Mouse (Mus musculus) heart, adult 18-20 months (tissue): ENCODE measurements around the gene Abcd1. TPM values are rescaled to one million over a fixed set of nuclear protein-coding genes. Genes with fewer than 3 reads are reported as not detected.
"Not testable (repeated sequence)": the region's sequence is repeated elsewhere in the genome, so short reads cannot be mapped to it uniquely, and the experiment has no call there.

ENCODE experiments used
- DNase-seq, 2 experiments: peaks; one replicate each; pipeline ENCODE4 v3.0.0; 2021 to 2022; ENCODE audit warnings: mixed read lengths in 1 of 2
- total RNA-seq, 2 experiments: library from RNA; stranded (reverse); gene quantifications; 2 replicates each; pipeline ENCODE4 v1.2.3; 2021

Abcd1 gene
- total RNA-seq, 2 experiments from 2014 or later: 29.2 to 29.6 TPM

DNA sequence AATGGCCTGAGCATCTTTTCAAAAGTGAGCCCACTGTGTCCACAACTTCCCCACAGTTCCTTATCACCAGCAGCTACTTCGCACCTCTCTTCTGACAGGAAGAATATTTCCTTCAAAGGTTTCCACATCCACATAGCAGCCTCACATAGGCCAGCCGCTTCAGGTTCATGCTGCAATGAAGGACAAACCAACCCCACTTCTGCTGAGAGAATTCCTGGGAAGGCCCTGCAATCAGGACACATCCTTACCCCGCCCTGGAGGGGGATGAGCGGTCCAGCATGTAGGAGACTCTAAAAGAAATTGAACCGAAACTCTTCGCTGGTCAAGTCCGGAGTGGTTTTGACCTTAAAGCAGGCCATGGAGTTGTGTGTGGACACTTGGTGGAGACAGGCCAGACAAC lies 23.4 kb downstream of the Abcd1 start:
- DNase-seq: not testable (repeated sequence)

DNA sequence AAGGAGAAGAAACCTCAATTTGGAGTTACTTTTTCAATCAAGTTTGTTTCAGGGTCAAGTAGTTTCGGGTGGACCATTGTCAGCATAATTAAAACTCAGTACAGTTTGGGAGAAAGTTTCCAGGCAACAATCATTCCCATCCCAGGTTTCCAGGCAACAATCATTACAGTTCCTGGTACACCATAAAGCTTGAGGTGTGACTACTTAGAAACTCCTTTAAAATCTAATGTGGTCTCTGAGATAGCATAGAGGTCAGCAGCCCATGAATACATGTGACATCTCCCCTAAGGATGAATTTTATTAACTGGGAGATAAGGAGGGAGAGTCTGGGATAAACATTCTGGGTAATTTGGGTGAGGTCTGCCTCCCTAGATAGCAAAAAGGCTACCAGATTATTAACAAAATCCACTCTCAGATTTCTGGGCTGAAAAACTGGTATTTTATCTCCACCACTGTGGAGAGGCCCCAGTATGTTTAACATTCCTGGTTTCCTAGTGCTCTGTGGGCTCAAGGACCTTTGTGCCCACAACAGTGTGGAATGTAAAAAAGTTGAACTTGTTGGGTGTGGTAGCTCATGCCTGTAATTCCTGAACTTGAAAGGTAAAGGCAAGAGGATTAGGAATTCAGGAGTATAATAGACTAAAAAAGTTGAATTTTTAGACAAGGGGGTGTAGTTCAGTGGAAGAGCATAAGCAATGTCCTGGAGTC lies 28.5 kb downstream of the Abcd1 start:
- no peak for DNase-seq

DNA sequence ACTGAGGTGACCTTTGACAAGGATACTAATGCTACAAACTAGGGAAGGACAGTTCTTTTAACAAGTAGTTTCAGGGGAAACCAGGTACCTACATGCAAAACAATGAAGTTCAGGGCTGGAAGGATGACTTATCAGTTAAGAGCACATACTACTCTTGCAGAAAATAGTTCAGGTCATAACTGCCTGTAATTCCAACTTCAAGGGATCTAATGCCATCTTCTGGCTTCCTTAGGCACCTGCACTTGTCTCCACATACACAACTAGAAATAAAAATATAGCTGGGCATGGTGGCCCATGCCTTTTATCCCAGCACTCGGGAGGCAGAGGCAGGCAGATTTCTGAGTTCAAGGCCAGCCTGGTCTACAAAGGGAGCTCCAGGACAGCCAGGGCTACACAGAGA lies 32.6 kb downstream of the Abcd1 start:
- DNase-seq: no peak

DNA sequence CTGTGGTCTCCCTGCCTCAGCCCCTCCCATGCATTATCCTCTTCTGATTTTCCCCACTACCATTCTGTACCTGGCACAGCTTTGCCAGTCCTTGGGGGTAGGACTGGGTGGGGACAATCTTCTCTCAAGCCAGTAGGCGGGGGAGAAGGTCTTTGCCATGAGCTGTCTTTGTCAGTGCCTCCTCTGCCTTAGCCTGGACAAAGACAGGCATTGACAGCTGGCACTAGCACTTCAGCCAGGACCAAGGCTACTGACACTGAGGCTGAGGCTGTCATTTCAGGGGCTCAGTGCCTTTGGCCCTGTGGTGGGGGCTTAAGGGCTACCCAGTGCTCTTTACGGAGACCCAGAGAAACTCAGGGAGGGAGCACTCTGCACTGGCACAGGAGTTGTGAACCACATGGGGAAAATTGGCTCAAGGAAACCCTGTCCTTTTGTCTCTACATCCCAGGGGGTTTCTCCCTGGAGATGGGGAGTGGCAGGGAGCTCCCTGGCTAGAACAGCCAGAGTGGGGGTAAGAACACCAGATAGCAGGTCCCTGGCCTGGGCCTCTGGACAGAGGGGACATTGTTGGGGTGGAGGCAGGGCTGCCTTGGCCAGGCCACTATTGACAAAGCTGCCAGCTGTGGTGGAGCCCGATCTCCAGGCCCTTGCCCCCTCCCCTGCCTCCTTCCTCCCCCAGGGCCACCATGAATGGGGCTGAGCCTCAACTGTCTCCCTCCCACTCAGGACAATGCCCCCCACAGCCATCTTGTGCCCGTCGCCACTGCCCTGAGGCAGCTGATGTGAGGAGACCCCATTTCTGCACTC lies 40.1 kb downstream of the Abcd1 start, which contains the start of gene Plxnb3:
Plxnb3 (plus strand) TSS at position 757 of the 807 bp plus-strand sequence.
- DNase-seq: no peak

DNA sequence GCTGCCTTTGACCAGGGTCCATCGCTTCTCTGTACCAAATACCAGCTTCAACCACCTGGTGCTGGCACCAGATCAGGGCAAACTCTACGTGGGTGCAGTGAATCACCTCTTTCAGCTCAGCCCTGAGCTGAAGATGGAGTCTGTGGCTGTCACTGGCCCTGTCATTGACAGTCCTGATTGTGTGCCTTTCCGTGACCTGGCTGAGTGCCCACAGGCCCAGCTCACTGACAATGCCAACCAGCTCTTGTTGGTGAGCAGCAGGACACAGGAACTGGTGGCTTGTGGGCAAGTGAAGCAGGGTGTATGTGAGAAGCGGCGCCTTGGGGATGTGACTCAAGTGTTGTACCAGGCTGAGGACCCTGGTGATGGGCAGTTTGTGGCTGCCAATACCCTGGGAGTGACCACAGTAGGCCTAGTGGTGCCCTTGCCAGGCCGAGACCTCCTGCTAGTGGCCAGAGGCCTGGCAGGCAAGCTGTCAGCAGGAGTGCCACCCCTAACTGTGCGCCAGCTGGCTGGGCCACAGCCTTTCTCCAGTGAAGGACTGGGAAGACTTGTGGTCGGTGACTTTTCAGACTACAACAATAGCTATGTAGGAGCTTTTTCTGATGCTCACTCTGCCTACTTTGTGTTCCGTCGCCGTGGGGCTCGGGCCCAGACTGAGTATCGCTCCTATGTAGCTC lies 42.4 kb downstream of the Abcd1 start:
- DNase-seq: no peak

DNA sequence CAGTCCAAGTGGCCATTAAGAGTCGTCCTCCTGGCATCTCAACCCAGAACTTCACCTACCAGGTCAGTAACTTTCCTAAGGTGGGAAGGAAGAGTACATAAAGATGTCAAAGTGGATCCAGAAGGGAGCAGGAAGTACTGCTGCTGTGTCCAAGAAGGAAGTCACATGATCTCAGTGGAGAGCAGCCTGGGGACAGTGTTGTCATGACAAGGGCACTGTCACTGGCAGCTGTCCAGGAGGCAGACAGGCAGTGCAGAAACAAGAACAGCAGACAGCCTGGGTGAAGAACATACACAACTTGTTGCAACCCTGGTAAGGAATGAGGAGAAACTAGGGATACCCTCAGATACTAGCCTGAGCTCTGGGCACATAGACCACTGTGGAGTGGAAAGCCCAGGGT lies 48.9 kb downstream of the Abcd1 start:
- DNase-seq: peak; percentile 72 to 81

DNA sequence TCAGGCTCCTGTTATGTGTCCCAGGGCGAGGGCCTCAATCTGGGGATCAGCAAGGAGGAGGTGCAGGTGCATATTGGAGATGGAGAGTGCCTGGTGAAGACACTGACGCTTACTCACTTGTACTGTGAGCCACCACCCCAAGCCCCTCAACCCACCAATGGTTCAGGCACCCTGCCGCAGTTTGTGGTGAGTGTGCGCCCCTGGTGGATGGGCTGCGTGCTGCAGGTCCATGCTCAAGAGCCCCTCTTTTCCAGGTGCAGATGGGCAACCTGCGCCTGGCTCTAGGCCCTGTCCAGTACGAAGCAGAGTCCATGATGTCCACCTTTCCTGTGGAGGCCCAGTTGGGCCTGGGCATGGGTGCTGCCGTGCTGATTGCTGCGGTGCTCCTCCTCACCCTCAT lies 50.9 kb downstream of the Abcd1 start:
- no peak for DNase-seq

DNA sequence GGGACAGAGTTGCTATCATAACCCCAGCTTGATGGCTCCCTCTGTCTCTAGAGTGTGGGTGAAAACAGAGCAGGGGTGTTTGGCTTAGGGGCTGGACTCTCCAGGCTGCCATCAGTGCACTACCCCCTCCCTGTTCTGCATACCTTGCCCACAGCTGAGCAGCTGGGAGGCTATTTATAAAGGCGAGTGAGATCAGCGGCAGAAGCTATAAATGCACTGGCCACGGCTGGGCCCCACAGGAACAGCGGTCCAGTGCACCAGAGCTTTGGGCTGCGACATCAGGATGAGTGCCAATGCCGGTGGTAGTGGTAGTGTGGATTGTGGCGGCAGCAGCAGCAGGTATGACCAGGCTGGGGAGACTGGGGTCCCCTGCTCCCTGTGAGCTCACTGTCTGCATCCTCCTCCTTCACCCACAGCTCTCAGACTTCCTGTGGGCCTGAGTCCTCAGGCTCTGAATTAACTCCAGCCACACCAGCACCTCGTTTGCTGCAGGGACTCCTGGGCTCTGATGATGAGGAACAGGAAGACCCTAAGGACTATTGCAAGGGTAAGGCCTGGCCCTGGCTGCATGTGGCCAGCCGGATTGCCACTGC lies 57.9 kb downstream of the Abcd1 start, which contains the start of gene Srpk3:
Srpk3 (plus strand) TSS at position 238 of the 593 bp plus-strand sequence.
- DNase-seq: peak; percentile 47 to 56

DNA sequence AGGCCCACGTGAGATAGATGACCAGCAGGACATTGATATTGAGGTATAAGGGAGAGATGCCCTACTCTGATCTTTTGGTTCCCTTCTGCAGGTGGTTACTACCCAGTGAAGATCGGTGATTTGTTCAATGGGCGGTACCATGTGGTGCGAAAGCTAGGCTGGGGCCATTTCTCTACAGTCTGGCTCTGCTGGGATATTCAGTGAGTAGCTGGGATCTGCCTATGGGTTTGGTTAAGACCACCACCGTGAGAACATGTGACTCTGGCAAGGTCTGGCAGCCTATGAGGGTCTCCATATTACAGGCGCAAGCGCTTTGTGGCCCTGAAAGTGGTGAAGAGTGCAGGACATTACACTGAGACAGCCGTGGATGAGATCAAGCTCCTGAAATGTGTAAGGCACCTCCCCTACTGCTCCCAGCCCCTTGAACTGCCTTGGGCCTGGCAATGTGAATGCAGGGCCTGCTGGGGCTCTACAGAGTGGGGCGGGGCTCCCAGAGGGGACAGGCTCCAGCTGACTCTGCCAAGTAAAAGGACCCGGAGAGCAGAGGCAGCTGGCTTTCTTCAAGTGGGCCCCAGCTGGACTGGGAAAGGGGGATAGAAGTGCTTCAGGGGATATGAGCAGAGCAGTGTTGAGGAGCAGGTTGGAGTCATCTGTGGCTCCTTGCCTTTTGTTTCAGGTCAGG lies 58.5 kb downstream of the Abcd1 start:
- peak; percentile 38 to 39 for DNase-seq

DNA sequence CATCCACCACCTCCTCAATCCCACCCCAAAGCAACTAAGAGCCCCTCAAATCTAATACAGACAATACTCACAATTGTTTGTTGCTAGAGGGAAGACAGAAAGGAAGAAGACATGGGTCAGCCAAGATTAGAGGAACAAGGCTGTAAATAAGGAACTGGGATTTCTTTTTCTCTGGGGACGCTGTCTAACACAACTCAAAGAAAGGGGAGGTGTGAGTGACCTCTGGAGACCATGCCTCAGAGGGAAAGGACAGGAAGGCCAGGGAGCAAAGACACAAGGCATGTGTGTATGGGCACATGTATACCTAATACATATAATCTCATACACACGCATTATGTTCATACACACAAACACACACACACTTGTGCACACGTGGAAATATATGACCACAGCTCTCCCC lies 65.8 kb downstream of the Abcd1 start:
- no peak for DNase-seq

DNA sequence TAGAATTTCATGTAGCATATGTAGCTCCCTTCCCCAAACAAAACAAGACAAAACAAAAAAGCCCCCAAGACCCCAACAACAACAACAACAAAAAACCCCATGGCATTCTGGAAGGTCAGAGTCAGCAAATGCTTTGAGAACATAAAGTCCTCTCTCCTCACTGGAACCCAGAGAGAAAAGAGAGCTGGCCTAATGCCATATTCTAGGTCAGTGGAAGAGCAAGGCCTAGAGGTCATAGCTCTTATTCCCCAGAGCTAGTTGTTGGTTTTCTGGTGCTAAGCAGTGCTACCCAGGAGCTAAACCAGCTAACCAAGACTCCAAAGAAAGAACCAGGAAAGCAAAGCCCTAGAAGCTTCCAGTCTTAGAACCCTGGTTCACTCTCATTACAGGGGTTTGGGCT lies 69.3 kb downstream of the Abcd1 start:
- peak in 1 of 2 experiments; percentile 35 for DNase-seq

DNA sequence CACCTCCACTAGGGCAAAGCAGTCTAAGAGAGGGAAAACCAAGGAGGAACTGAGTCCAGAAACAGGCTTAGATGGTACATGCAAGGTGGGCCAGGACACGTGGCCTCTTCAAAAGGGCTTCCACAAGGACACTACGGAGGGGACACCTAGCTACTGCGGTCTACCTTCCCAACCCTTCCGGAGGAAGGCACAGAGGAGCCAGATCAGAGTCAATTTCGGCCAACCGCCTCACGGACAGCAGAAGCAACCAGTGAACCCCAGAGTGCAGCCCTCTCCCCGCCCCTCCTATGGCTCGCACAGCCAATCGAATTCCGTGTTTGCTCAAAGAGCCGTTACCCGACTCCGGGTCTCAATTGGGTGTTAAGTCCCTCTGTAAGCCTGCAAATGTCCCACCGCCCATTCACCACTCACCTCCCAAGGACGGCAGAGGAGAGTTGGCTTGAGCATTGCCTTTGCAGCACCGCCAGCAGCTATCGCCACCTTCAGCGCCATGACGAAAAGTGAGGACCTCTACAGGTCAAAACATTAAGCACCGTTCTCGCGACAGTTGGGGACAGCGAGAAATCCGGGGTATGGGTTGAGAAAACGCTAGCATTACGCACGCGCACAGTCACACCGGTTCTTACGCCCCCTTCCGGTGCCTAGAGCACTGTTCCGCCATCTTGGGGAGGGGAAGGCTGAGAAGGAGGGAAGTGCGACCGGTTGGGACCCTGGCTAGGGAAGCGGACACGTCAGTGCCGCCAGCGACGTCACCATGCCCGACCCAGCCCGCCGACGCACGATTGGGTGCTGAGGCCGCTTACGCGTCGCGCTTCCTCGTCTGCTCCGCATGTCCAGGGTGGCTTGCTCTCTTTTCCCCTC lies 70.2 kb downstream of the Abcd1 start, which contains the start of the genes Idh3g and Ssr4:
Idh3g (minus strand) TSS at position 534 of the 861 bp plus-strand sequence.
Ssr4 (plus strand) TSS at position 665 of the 861 bp plus-strand sequence.
- peak; percentile 96 to 97 for DNase-seq

DNA sequence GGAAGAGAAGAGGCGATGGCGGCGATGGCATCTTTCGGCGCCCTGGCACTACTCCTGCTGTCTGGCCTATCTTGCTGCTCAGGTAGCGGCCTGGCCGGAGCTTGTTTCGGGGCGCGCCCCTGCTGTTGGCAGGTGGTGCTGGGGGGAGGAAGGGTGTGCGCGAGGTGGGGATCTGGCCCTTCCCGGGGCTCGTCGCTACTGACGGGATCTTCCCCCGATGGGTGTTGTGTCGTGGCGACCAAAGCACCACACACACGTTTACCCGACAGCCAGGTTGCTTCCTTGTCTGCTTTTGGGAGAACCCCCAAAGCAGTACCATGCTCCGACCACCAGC lies 70.8 kb downstream of the Abcd1 start:
- DNase-seq: no peak

Other genes with a start within 250 kb of the Abcd1 start
- 100 to 1,000 TPM; 174 to 186 TPM for gene Bgn, start 233.0 kb upstream of the Abcd1 start, total RNA-seq
- under 1 TPM; 0.17 to 0.28 TPM for gene Atp2b3, start 213.5 kb upstream of the Abcd1 start, total RNA-seq
- not detected for gene Dusp9, start 77.2 kb upstream of the Abcd1 start, total RNA-seq
- 10 to 100 TPM in 1 of 2 experiments, 1 to 10 TPM in 1; 6.1 to 10.6 TPM for gene Pnck, start 56.5 kb upstream of the Abcd1 start, total RNA-seq
- gene Slc6a8, start 43.4 kb upstream of the Abcd1 start, total RNA-seq: 100 to 1,000 TPM; 156 to 169 TPM
- gene Bcap31, start 422 bp upstream of the Abcd1 start, total RNA-seq: 10 to 100 TPM; 90.2 to 93.3 TPM
- 1 to 10 TPM; 1.7 to 2.0 TPM for gene Plxnb3, start 40.5 kb downstream of the Abcd1 start, total RNA-seq
- 10 to 100 TPM; 23.9 to 26.0 TPM for gene Srpk3, start 57.8 kb downstream of the Abcd1 start, total RNA-seq
- 100 to 1,000 TPM; 642 to 677 TPM for gene Idh3g, start 70.3 kb downstream of the Abcd1 start, total RNA-seq
- 10 to 100 TPM; 79.3 to 80.7 TPM for gene Ssr4, start 70.4 kb downstream of the Abcd1 start, total RNA-seq
- gene Pdzd4, start 108.4 kb downstream of the Abcd1 start, total RNA-seq: 1 to 10 TPM; 1.3 to 1.6 TPM
- gene Avpr2, start 175.5 kb downstream of the Abcd1 start, total RNA-seq: not detected
- 1 to 10 TPM; 3.7 to 4.1 TPM for gene L1cam, start 179.5 kb downstream of the Abcd1 start, total RNA-seq
- gene Arhgap4, start 205.3 kb downstream of the Abcd1 start, total RNA-seq: 1 to 10 TPM in 1 of 2 experiments, under 1 TPM in 1; 0.72 to 3.8 TPM
- 10 to 100 TPM; 56.6 to 58.6 TPM for gene Naa10, start 205.3 kb downstream of the Abcd1 start, total RNA-seq
- gene Renbp, start 214.3 kb downstream of the Abcd1 start, total RNA-seq: 1 to 10 TPM; 5.5 to 7.3 TPM
- gene Hcfc1, start 249.8 kb downstream of the Abcd1 start, total RNA-seq: 10 to 100 TPM; 31.7 to 38.4 TPM